Comparison of ENCODE assay signal across 7 mouse cellular contexts in the genomic region with DNA sequence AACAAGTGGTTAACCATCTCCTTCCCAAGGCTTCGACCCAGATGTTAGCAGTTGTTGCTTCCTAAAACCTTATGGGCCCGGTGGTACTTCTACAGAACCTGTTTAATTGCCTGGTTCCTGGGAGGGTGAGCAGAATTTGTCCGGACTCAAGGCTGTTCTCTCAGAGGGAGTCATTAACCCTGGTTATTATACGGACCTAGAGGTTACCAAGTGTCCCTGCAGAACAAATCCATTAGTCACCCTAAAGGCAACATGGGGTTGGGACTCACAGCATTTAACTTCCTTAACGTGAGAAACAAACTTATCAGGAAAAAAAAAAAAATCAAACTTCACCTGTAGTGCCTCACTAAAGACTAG. TPM values are rescaled to one million over a fixed set of nuclear protein-coding genes. Genes with fewer than 3 reads are reported as not detected.
DNase-seq lines count a peak whose midpoint lies in the region; ATAC-seq and TF ChIP-seq lines count a peak whose summit lies in the region.

No protein-coding gene starts in this region.

- H3K4me3 ChIP-seq in lung, postnatal 0 days (ENCODE audit: low read depth, low read length): peak overlapping the region; percentile 10
- H3K4me3 ChIP-seq in hindbrain, embryonic 11.5 days (ENCODE audit: low read depth, low read length): peak overlapping the region; percentile 16; the same call in 1 of the 2 replicates
- peak overlapping the region; percentile 39 for H3K4me3 ChIP-seq in liver, postnatal 0 days (ENCODE audit: low read depth, low read length)

- WGBS in lung, postnatal 0 days: under 1% methylated on average over 5 of the region's 5 CpGs
- WGBS in hindbrain, embryonic 11.5 days: under 1% methylated on average over 5 of the region's 5 CpGs
- WGBS in liver, postnatal 0 days (ENCODE audit: insufficient replicate concordance): 6% methylated on average over 5 of the region's 5 CpGs

- H3K9me3 ChIP-seq in lung, postnatal 0 days (ENCODE audit: low read length): no peaks in the 10 kb centered on the region
- H3K9me3 ChIP-seq in hindbrain, embryonic 11.5 days (ENCODE audit: control insufficient read depth, low read length): no peaks in the 10 kb centered on the region
- no peaks in the 10 kb centered on the region for H3K9me3 ChIP-seq in liver, postnatal 0 days (ENCODE audit: low read length)

- no peak; the same call in 1 of the 2 replicates for ATAC-seq in lung, postnatal 0 days
- ATAC-seq in hindbrain, embryonic 11.5 days (ENCODE audit: low FRiP score): no peak; the same call in 1 of the 2 replicates
- ATAC-seq in liver, postnatal 0 days: peak; percentile 33

- no peak for DNase-seq in lung, postnatal 0 days (ENCODE audit: low spot score)
- DNase-seq in lung, postnatal 25 days (ENCODE audit: low spot score): no peak
- DNase-seq in hindbrain, embryonic 11.5 days (ENCODE audit: low spot score): no peak
- no peak for DNase-seq in liver, postnatal 0 days
- DNase-seq in adrenal gland, postnatal 14 days: no peak
- DNase-seq in right cerebral cortex, postnatal 14 days: no peak
- no peak for DNase-seq in gastrocnemius, adult 8-10 months (ENCODE audit: low spot score in 2 of 2)

- H3K4me1 ChIP-seq in lung, postnatal 0 days (ENCODE audit: insufficient read depth, low read depth, low read length): peaks cover 41% of the 10 kb centered on the region
- peaks cover 8% of the 10 kb centered on the region for H3K4me1 ChIP-seq in hindbrain, embryonic 11.5 days (replicated peaks; ENCODE audit: control insufficient read depth, insufficient read depth, low read length)
- peaks cover 78% of the 10 kb centered on the region for H3K4me1 ChIP-seq in liver, postnatal 0 days (ENCODE audit: insufficient read depth)

- no peak for TF ChIP-seq EP300 in lung, postnatal 0 days (IDR thresholded peaks at IDR 0.05)
- no peak for TF ChIP-seq EP300 in liver, postnatal 0 days (IDR thresholded peaks at IDR 0.05; ENCODE audit: low read depth)

- no peaks in the 10 kb centered on the region for H3K36me3 ChIP-seq in lung, postnatal 0 days (ENCODE audit: insufficient read depth, low read length)
- no peaks in the 10 kb centered on the region for H3K36me3 ChIP-seq in hindbrain, embryonic 11.5 days (ENCODE audit: control insufficient read depth, insufficient read depth, low read length)
- H3K36me3 ChIP-seq in liver, postnatal 0 days (replicated peaks; ENCODE audit: insufficient read depth, low read length): no peaks in the 10 kb centered on the region

- H3K4me2 ChIP-seq in lung, postnatal 0 days (replicated peaks; ENCODE audit: low read depth, low read length): peak overlapping the region; percentile 48
- H3K4me2 ChIP-seq in hindbrain, embryonic 11.5 days (replicated peaks; ENCODE audit: low read depth, low read length): peak overlapping the region; percentile 42
- peak overlapping the region; percentile 81 for H3K4me2 ChIP-seq in liver, postnatal 0 days (ENCODE audit: low read depth, low read length)

- no peaks in the 10 kb centered on the region for H3K27me3 ChIP-seq in lung, postnatal 0 days (replicated peaks; ENCODE audit: insufficient read depth, low read length)
- no peaks in the 10 kb centered on the region for H3K27me3 ChIP-seq in hindbrain, embryonic 11.5 days (ENCODE audit: control insufficient read depth, insufficient read depth, low read length)
- no peaks in the 10 kb centered on the region for H3K27me3 ChIP-seq in liver, postnatal 0 days (ENCODE audit: insufficient read depth, low read length)

- peak overlapping the region; percentile 71 for H3K27ac ChIP-seq in lung, postnatal 0 days (ENCODE audit: low read length)
- peak overlapping the region; percentile 71 for H3K27ac ChIP-seq in hindbrain, embryonic 11.5 days (ENCODE audit: low read depth, low read length)
- peak overlapping the region; percentile 96 for H3K27ac ChIP-seq in liver, postnatal 0 days (ENCODE audit: low read depth)

- peak overlapping the region; percentile 8; the same call in 1 of the 2 replicates for H3K9ac ChIP-seq in lung, postnatal 0 days (replicated peaks; ENCODE audit: low read depth)
- H3K9ac ChIP-seq in hindbrain, embryonic 11.5 days (ENCODE audit: low read depth, low read length): peak overlapping the region; percentile 25; the same call in 1 of the 2 replicates
- peak overlapping the region; percentile 73 for H3K9ac ChIP-seq in liver, postnatal 0 days (replicated peaks)

- TF ChIP-seq CTCF in lung, postnatal 0 days (IDR thresholded peaks at IDR 0.05): no peak
- TF ChIP-seq CTCF in liver, postnatal 0 days (IDR thresholded peaks at IDR 0.05; ENCODE audit: low read depth): no peak

RNA-seq across cellular contexts. Expression of gene Egln3, which starts 11.4 kb away (rescaled TPM):
- 5.2 and 5.4 TPM in 2 replicates for polyA plus RNA-seq in lung, postnatal 0 days (2015; fragmentation: Nextera tagmentation; extraction: Ambion mirVana)
- 7.3 and 7.9 TPM in 2 replicates for polyA plus RNA-seq in hindbrain, embryonic 11.5 days (2014; fragmentation: Nextera tagmentation; extraction: Ambion mirVana)
- 8.6 and 12.1 TPM in 2 replicates for polyA plus RNA-seq in liver, postnatal 0 days (2015; fragmentation: Nextera tagmentation; extraction: Ambion mirVana)
- total RNA-seq in adrenal gland, postnatal 14 days (2021): 3.0 and 6.6 TPM in 2 replicates
- 10 to 100 TPM; 15.9 to 42.8 (median 35.9) TPM for total RNA-seq in gastrocnemius, adult 8-10 months (2022)

Comparison
In these comparisons a context has a peak if more than half of its experiments do, and no peak if none do; other contexts are left out.
1. H3K9ac ChIP-seq: peak in every context shown above with its lines; median percentile 73 in liver, postnatal 0 days; 25 in hindbrain, embryonic 11.5 days; 8 in lung, postnatal 0 days.